Mouse (Mus musculus) bone marrow, adult 2 months (tissue): ENCODE data around the gene 4930590J08Rik. TPM values are rescaled to one million over a fixed set of nuclear protein-coding genes. Genes with fewer than 3 reads are reported as not detected.

ENCODE experiments used
- H3K27ac ChIP-seq: fragments of 200-500 bp; 2 replicates; pipeline ENCODE4 v1.5.1; 2012; ENCODE audit warnings: low read depth, mild to moderate bottlenecking, control low read depth, inconsistent platforms, low read length; ENCODE audit not compliant: control insufficient read depth, poor library complexity, insufficient read depth
- H3K4me1 ChIP-seq: fragments of 200-500 bp; 2 replicates; pipeline ENCODE4 v1.6.1; 2011; ENCODE audit warnings: low read length; ENCODE audit not compliant: control insufficient read depth, insufficient read depth
- H3K4me3 ChIP-seq: fragments of 200-500 bp; replicated peaks from 2 replicates; pipeline ENCODE3; 2011; ENCODE audit warnings: mild to moderate bottlenecking, low read depth, low read length, control low read depth; ENCODE audit not compliant: control insufficient read depth
- CTCF ChIP-seq: fragments of 200-500 bp; IDR thresholded peaks from 2 replicates; pipeline ENCODE4 v1.5.1; 2011; ENCODE audit warnings: low read length, control low read depth; ENCODE audit not compliant: control insufficient read depth, insufficient read depth
- POLR2A ChIP-seq: fragments of 200-500 bp; IDR thresholded peaks from 2 replicates; pipeline ENCODE4 v1.6.1; 2011; ENCODE audit warnings: low read depth, mild to moderate bottlenecking, control low read depth, low read length, borderline replicate concordance; ENCODE audit not compliant: control insufficient read depth
- WGBS: fragments of 180-500 bp; shearing (Covaris S2); methylation state at CpG from one replicate; pipeline ENCODE4 v1.1.7; 2018; 5-methylcytosine and 5-hydroxymethylcytosine counted together
- polyA plus RNA-seq: library from polyadenylated mRNA; stranded (reverse); fragments of >200 nt; gene quantifications from 2 replicates; pipeline ENCODE4 v1.2.4, GENCODE M21; 2011; ENCODE audit warnings: low replicate concordance; ENCODE audit not compliant: missing spikeins, insufficient read depth, insufficient read length

4930590J08Rik gene
- polyA plus RNA-seq, 1 experiment: not detected

- TF ChIP-seq POLR2A: no peak
- TF ChIP-seq CTCF: no peak
- Histone ChIP-seq H3K27ac (no peak overlapping the region), H3K4me3 (no peak overlapping the region), H3K4me1 (no peaks in the 10 kb centered on the region)
- 9% methylated on average over 9 of the region's 9 CpGs for WGBS
These were observed 69.6 kb downstream of the 4930590J08Rik start for GRCm38 (mm10) chr6:91972201-91972646.

DNA sequence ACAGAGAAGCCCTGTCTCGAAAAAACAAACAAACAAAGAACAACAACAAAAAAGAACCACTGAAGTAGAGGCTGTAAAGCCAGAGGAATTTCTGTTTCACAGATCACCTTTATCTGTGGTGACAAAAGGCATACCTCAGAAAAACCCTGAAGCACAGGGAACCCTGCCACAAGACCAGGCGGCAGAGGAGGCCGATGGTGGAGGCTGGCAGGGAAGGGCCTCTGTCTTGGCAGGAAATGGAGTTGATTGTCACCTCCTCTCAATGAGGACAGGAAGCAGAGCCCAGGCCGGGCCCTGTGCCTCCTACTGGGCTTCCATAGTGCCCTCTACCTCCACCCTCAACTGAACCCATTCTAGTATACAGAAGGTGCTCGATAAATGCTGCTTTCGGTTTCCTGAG, 71.4 kb downstream of the 4930590J08Rik start:
- WGBS: 43% methylated on average over 6 of the region's 6 CpGs
- TF ChIP-seq CTCF (no peak), POLR2A (no peak)
- Histone ChIP-seq H3K4me3 (no peak overlapping the region), H3K4me1 (no peaks in the 10 kb centered on the region), H3K27ac (no peak overlapping the region)

DNA sequence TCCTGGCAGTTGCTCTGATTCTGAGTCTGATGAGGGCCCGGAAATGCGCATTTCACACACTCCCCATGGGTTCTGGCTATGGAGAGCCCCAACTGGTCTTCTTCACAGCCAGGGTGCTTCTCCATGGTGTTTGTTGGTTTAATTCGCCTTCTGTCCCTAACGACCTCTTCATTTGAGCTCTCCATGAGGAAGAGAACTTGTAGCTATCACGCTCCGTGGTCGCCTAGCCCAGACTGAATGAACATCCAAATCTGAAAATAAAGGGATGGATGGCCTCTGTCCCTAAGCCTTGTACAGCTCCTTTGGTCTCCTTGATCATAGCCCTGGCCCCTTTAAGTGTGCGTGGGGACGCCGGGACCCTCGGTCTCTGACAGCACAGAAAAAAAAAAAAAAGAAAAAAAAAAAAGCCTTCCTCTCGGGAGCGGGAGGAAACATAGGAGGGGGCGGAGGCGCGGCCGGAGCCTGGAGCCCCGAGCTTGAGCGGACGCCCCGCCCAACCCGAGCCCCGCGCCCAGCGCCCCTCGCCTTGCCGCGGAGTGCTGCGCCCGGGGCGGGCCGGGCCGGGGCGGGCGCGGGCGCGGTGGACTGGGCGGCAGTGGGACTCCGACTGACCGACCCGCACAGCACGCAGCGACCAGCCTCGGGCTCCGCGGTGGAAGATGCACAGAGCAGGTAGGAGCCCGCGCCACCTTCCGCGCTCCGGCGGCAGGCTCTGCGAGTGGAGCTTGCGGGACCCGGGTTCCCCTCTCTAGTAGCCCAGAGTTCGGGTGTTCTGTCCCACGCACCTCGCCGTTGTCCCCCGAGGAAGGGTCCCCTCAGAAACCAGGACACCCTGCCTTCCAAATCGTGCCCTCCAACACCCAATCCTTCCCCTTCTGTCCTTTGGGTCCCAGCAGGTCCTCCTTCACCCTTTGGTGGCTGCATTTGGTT, 76.0 kb downstream of the 4930590J08Rik start, which contains the start of gene Fgd5:
Gene Fgd5 (plus strand): TSS at position 508 of the 930 bp plus-strand sequence.
- H3K4me3 ChIP-seq: no peak within 1 kb of the TSS
- no peaks in the 10 kb centered on the region for H3K4me1 ChIP-seq
- WGBS: 3% methylated on average over 58 of the region's 62 CpGs
- H3K27ac ChIP-seq: no peak within 1 kb of the TSS
- TF ChIP-seq CTCF: no peak
- TF ChIP-seq POLR2A: no peak

DNA sequence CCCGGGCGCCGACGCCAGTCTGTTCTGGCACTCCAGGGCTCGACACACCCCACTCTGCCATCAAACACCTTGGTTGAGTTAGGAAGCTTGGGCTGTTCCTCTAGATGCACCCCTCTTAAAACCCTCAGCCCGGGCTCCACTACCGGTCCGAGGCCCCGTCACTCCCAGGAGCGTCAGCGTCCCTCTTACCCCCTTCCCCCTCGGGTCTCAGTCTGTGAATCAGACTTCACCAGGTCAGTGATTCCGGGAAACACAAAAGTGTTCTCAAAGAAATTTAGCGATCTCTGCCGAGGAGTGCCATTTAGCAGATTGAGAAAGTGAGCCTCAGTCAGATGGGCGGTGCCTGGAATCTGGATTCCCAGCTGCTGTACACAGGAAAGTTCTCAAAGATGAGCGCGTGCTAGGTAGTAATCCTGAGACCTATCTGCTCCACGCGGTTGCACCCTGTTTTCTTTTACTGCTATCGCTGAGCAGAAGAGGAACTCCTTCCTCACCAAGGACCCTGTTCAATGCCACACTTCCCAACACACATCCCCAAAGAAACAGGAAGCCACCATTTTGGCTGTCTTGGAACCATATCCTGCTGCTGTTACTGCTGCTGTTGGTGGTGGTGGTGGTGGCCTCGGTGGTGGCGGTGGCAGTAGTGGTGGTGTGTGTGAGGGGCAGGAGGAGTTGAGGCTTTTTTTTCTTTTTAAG, 76.8 kb downstream of the 4930590J08Rik start:
- Histone ChIP-seq H3K27ac (no peak overlapping the region), H3K4me3 (no peak overlapping the region), H3K4me1 (no peaks in the 10 kb centered on the region)
- no peak for TF ChIP-seq CTCF
- no peak for TF ChIP-seq POLR2A
- 4% methylated on average over 23 of the region's 23 CpGs for WGBS

- Histone ChIP-seq H3K4me1 (no peaks in the 10 kb centered on the region), H3K4me3 (no peak overlapping the region), H3K27ac (no peak overlapping the region)
- 50% methylated on average over 3 of the region's 3 CpGs for WGBS
- TF ChIP-seq CTCF (no peak), POLR2A (no peak)
These were observed 77.4 kb downstream of the 4930590J08Rik start for GRCm38 (mm10) chr6:91980011-91980410.

DNA sequence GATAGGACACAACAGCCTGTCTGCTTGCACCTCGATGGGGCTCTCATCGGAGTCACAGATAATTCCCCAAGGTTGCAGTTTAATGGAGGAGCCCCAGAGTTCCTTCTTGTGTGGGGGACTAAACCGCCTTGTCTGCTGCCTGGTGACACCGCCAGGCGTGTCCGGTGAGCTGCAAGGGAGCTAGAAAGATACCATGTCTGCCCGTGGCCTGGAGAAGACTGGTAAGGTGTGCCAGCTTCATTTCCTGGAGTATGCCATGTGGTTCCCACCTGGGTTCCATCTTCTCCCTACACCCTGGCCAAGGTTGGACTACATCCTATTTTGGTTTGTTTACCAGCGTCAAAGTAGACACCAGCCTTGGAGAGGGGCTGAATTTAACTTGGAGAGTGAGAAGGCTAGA, 87.5 kb downstream of the 4930590J08Rik start:
- no peak overlapping the region for H3K4me3 ChIP-seq
- H3K4me1 ChIP-seq: no peaks in the 10 kb centered on the region; the same call in 1 of the 2 replicates
- TF ChIP-seq CTCF (no peak), POLR2A (no peak)
- H3K27ac ChIP-seq: no peak overlapping the region
- WGBS: 83% methylated on average over 8 of the region's 8 CpGs

GRCm38 (mm10) chr6:91992823-91993222, 90.2 kb downstream of the 4930590J08Rik start:
- Histone ChIP-seq H3K27ac (peak overlapping the region; percentile 59; the same call in 1 of the 2 replicates), H3K4me3 (peak overlapping the region; percentile 45), H3K4me1 (no peaks in the 10 kb centered on the region; the same call in 1 of the 2 replicates)
- TF ChIP-seq POLR2A (no peak), CTCF (no peak)
- WGBS: 66% methylated on average over 2 of the region's 2 CpGs
